Mouse (Mus musculus): ENCODE data around the gene Sms.

Sms gene

GRCm38 (mm10) chrX:157447431-157447830 is 44.7 kb downstream of the Sms start:
- DNase-seq, result no peak

DNA sequence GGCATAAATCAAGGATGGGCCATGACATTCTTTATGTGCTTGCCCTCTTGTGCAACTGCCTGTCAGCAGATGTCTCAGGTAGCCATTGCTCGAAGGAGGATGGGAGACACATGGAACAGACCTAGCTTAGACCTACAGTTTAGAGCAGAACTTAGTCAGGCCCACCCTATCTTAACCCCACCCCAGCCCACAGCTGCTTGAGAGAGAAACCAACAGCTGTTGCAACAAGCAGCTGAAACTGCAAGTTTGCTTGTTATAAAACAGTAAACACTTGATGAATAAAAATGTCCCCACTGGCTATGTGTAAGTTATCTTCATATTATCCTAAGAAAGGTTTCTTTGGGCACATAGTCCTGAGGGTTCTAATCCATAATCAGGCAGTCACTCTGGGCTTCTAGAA is 57.3 kb downstream of the Sms start:
- DNase-seq, result no peak

GRCm38 (mm10) chrX:157419451-157419850 is 72.6 kb downstream of the Sms start:
- no peak for DNase-seq

DNA sequence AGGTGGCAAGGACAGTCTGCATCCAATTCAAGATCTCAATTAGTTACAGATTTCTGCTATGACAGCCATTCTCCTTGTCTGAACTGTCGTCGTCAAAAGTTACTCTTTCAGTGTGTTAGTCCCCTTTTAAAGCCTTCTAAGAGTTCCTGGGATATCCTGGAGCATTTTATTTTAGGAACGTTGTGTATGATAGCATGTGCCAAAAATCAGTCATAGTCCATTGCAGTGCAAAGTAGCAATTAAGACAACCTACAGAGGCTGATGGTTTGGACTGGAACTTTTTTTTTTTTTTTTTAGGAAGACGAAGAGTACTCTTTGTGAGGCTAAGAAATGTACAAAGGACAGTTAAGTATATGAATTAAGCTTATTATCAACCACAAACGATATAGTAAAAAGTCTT is 76.9 kb downstream of the Sms start, which contains the start of gene Phex:
Phex (minus strand) TSS at position 101 of the 400 bp plus-strand sequence.
- DNase-seq, result no peak

DNA sequence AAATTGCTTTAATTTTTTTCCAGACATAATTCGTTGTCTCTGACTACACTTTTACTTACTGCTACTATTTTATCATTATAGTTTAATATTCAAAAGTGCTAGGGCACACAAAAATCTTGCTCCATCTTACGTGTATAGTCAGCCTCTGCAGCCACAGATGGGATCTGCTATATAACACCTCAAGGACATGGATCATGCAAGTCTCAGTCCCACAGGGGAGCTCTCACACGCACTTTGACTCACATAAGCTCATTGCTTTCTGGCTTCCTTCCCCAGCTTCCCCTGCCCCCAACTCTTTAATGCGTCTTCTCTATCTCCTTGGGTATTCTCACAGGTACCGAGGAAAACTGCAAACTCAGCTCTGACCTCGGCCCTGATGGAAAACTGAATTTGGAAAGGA is 87.2 kb downstream of the Sms start:
- no peak for DNase-seq
